Mouse (Mus musculus) heart, postnatal 0 days (tissue): ENCODE results near the gene Clic4.

ENCODE experiments used
- CTCF ChIP-seq: IDR thresholded peaks from 2 replicates; pipeline ENCODE4 v1.5.1; 2016; ENCODE audit warnings: antibody characterized with exemption, control low read depth, low read depth
- EP300 ChIP-seq: IDR thresholded peaks from 2 replicates; pipeline ENCODE4 v1.6.1; 2016; ENCODE audit warnings: antibody characterized with exemption, low read depth

- TF ChIP-seq CTCF (no peak), EP300 (no peak)
Observed at GRCm38 (mm10) chr4:135312706-135313105, 40.1 kb upstream of the Clic4 start.
